Mouse (Mus musculus): Measurements from ENCODE around the gene Fbxw10. TPM values are rescaled to one million over a fixed set of nuclear protein-coding genes. Genes with fewer than 3 reads are reported as not detected.
A peak's percentile ranks its signal among the peaks of the same experiment; 100 is the strongest.

The Fbxw10 gene
- 0.03 and 0.07 TPM in 2 replicates for polyA plus RNA-seq (2015; fragmentation: Nextera tagmentation; extraction: Ambion mirVana)

- 34% methylated on average over 12 of the region's 12 CpGs for WGBS (ENCODE audit: insufficient replicate concordance)
- H3K9ac ChIP-seq: no peak within 1 kb of the TSS
- H3K36me3 ChIP-seq: no peaks in the 10 kb centered on the region
- H3K4me1 ChIP-seq (replicated peaks): peaks cover 26% of the 10 kb centered on the region
- ATAC-seq (ENCODE audit: low read depth): no peak
- H3K27ac ChIP-seq: no peak within 1 kb of the TSS
- 0 out of 2 replicates have a peak within 1 kb of the TSS, but pooled peaks have one; percentile 3 for H3K4me3 ChIP-seq (replicated peaks)
- peak within 1 kb of the TSS; percentile 10 for H3K4me2 ChIP-seq
- no peaks in the 10 kb centered on the region for H3K27me3 ChIP-seq
- no peaks in the 10 kb centered on the region for H3K9me3 ChIP-seq (replicated peaks)
- no peak for DNase-seq
Observed at GRCm38 (mm10) chr11:62846961-62847654, at the start of gene Fbxw10. Gene Fbxw10, plus strand, starts transcription at chr11:62847069.

- no peaks in the 10 kb centered on the region for H3K9me3 ChIP-seq (replicated peaks)
- H3K4me1 ChIP-seq (replicated peaks): no peaks in the 10 kb centered on the region
- H3K27ac ChIP-seq: no peak overlapping the region
- no peaks in the 10 kb centered on the region for H3K36me3 ChIP-seq
- DNase-seq: no peak
- H3K27me3 ChIP-seq: no peaks in the 10 kb centered on the region
- no peak overlapping the region for H3K4me3 ChIP-seq (replicated peaks)
- 39% methylated on average over 13 of the region's 13 CpGs for WGBS (ENCODE audit: insufficient replicate concordance)
- no peak overlapping the region for H3K9ac ChIP-seq
- no peak for ATAC-seq (ENCODE audit: low read depth)
- H3K4me2 ChIP-seq: no peak overlapping the region
Observed at GRCm38 (mm10) chr11:62804119-62804518, 42.8 kb upstream of the Fbxw10 start.

GRCm38 (mm10) chr11:62807965-62808364 lies 38.9 kb upstream of the Fbxw10 start:
- ATAC-seq (ENCODE audit: low read depth) (no peak), DNase-seq (no peak)
- Histone ChIP-seq H3K4me3 (replicated peaks) (no peak overlapping the region), H3K9ac (no peak overlapping the region), H3K27ac (no peak overlapping the region), H3K4me1 (replicated peaks) (no peaks in the 10 kb centered on the region; the same call in 1 of the 2 replicates), H3K9me3 (replicated peaks) (no peaks in the 10 kb centered on the region), H3K4me2 (no peak overlapping the region), H3K36me3 (no peaks in the 10 kb centered on the region), H3K27me3 (no peaks in the 10 kb centered on the region)
- 53% methylated on average over 2 of the region's 2 CpGs for WGBS (ENCODE audit: insufficient replicate concordance)

GRCm38 (mm10) chr11:62809201-62809600 lies 37.7 kb upstream of the Fbxw10 start:
- H3K9ac ChIP-seq: no peak overlapping the region
- no peak for DNase-seq
- no peaks in the 10 kb centered on the region; the same call in 1 of the 2 replicates for H3K4me1 ChIP-seq (replicated peaks)
- no peaks in the 10 kb centered on the region for H3K27me3 ChIP-seq
- no peak for ATAC-seq (ENCODE audit: low read depth)
- H3K4me2 ChIP-seq: no peak overlapping the region
- no peaks in the 10 kb centered on the region for H3K36me3 ChIP-seq
- WGBS (ENCODE audit: insufficient replicate concordance): 46% methylated on average over 4 of the region's 4 CpGs
- H3K27ac ChIP-seq: no peak overlapping the region
- no peak overlapping the region for H3K4me3 ChIP-seq (replicated peaks)
- no peaks in the 10 kb centered on the region for H3K9me3 ChIP-seq (replicated peaks)

GRCm38 (mm10) chr11:62812268-62812667 lies 34.6 kb upstream of the Fbxw10 start:
- Histone ChIP-seq H3K4me3 (replicated peaks) (no peak overlapping the region), H3K27me3 (no peaks in the 10 kb centered on the region), H3K36me3 (no peaks in the 10 kb centered on the region), H3K4me1 (replicated peaks) (peaks cover 2% of the 10 kb centered on the region), H3K9ac (no peak overlapping the region), H3K27ac (no peak overlapping the region), H3K4me2 (no peak overlapping the region), H3K9me3 (replicated peaks) (no peaks in the 10 kb centered on the region)
- WGBS (ENCODE audit: insufficient replicate concordance): 63% methylated on average over 6 of the region's 6 CpGs
- ATAC-seq (ENCODE audit: low read depth) (no peak), DNase-seq (no peak)

- ATAC-seq (ENCODE audit: low read depth): no peak
Observed at GRCm38 (mm10) chr11:62813497-62813896, 33.4 kb upstream of the Fbxw10 start.

GRCm38 (mm10) chr11:62813970-62814624 lies 32.8 kb upstream of the Fbxw10 start:
- H3K27ac ChIP-seq: no peak overlapping the region
- no peaks in the 10 kb centered on the region for H3K9me3 ChIP-seq (replicated peaks)
- ATAC-seq (ENCODE audit: low read depth) (no peak), DNase-seq (no peak)
- 0 out of 2 replicates have a peak, but pooled peaks cover 2% of the 10 kb centered on the region for H3K27me3 ChIP-seq
- peaks cover 3% of the 10 kb centered on the region for H3K4me1 ChIP-seq (replicated peaks)
- H3K4me3 ChIP-seq (replicated peaks): no peak overlapping the region
- 56% methylated on average over 6 of the region's 6 CpGs for WGBS (ENCODE audit: insufficient replicate concordance)
- H3K9ac ChIP-seq: no peak overlapping the region
- H3K4me2 ChIP-seq: no peak overlapping the region
- no peaks in the 10 kb centered on the region for H3K36me3 ChIP-seq

More at GRCm38 (mm10) chr11:62813497-62813896, 33.4 kb upstream of the Fbxw10 start:
- H3K4me3 ChIP-seq (replicated peaks): no peak overlapping the region
- peaks cover 2% of the 10 kb centered on the region for H3K4me1 ChIP-seq (replicated peaks)
- H3K4me2 ChIP-seq: no peak overlapping the region
- DNase-seq: no peak
- H3K27me3 ChIP-seq: no peaks in the 10 kb centered on the region
- no peak overlapping the region for H3K9ac ChIP-seq
- H3K9me3 ChIP-seq (replicated peaks): no peaks in the 10 kb centered on the region
- 29% methylated on average over 1 of the region's 1 CpGs for WGBS (ENCODE audit: insufficient replicate concordance)
- no peaks in the 10 kb centered on the region for H3K36me3 ChIP-seq
- H3K27ac ChIP-seq: no peak overlapping the region

- H3K36me3 ChIP-seq: no peaks in the 10 kb centered on the region
- no peak overlapping the region for H3K4me2 ChIP-seq
- H3K9me3 ChIP-seq (replicated peaks): no peaks in the 10 kb centered on the region
Observed at GRCm38 (mm10) chr11:62814625-62815024, 32.2 kb upstream of the Fbxw10 start.

GRCm38 (mm10) chr11:62815438-62815837 lies 31.4 kb upstream of the Fbxw10 start:
- WGBS (ENCODE audit: insufficient replicate concordance): 58% methylated on average over 1 of the region's 1 CpGs
- H3K4me1 ChIP-seq (replicated peaks): peaks cover 14% of the 10 kb centered on the region
- H3K4me3 ChIP-seq (replicated peaks): no peak overlapping the region
- no peak overlapping the region for H3K9ac ChIP-seq
- ATAC-seq (ENCODE audit: low read depth) (no peak), DNase-seq (no peak)
- H3K4me2 ChIP-seq: no peak overlapping the region
- H3K9me3 ChIP-seq (replicated peaks): no peaks in the 10 kb centered on the region
- H3K27ac ChIP-seq: no peak overlapping the region
- H3K27me3 ChIP-seq: peaks cover 4% of the 10 kb centered on the region; the same call in 1 of the 2 replicates
- no peaks in the 10 kb centered on the region for H3K36me3 ChIP-seq

More at GRCm38 (mm10) chr11:62814625-62815024, 32.2 kb upstream of the Fbxw10 start:
- no peak for ATAC-seq (ENCODE audit: low read depth)
- DNase-seq: no peak
- peaks cover 9% of the 10 kb centered on the region for H3K4me1 ChIP-seq (replicated peaks)
- no peak overlapping the region for H3K4me3 ChIP-seq (replicated peaks)
- 0 out of 2 replicates have a peak, but pooled peaks cover 3% of the 10 kb centered on the region for H3K27me3 ChIP-seq
- 27% methylated on average over 4 of the region's 4 CpGs for WGBS (ENCODE audit: insufficient replicate concordance)
- H3K27ac ChIP-seq: no peak overlapping the region
- H3K9ac ChIP-seq: no peak overlapping the region

- no peak overlapping the region for H3K4me3 ChIP-seq (replicated peaks)
- no peak overlapping the region for H3K4me2 ChIP-seq
- ATAC-seq (ENCODE audit: low read depth) (no peak), DNase-seq (no peak)
- H3K4me1 ChIP-seq (replicated peaks): peaks cover 19% of the 10 kb centered on the region
- 64% methylated on average over 6 of the region's 6 CpGs for WGBS (ENCODE audit: insufficient replicate concordance)
- H3K27ac ChIP-seq: no peak overlapping the region
- H3K9me3 ChIP-seq (replicated peaks): no peaks in the 10 kb centered on the region
- H3K9ac ChIP-seq: no peak overlapping the region
- H3K27me3 ChIP-seq: peaks cover 12% of the 10 kb centered on the region; the same call in 1 of the 2 replicates
- no peaks in the 10 kb centered on the region for H3K36me3 ChIP-seq
Observed at GRCm38 (mm10) chr11:62816591-62816990, 30.3 kb upstream of the Fbxw10 start.

GRCm38 (mm10) chr11:62819059-62819686 lies 27.7 kb upstream of the Fbxw10 start:
- Histone ChIP-seq H3K27ac (no peak overlapping the region), H3K4me1 (replicated peaks) (peaks cover 19% of the 10 kb centered on the region), H3K27me3 (peaks cover 16% of the 10 kb centered on the region; the same call in 1 of the 2 replicates), H3K9me3 (replicated peaks) (no peaks in the 10 kb centered on the region), H3K4me3 (replicated peaks) (no peak overlapping the region), H3K4me2 (no peak overlapping the region), H3K36me3 (no peaks in the 10 kb centered on the region), H3K9ac (no peak overlapping the region)
- DNase-seq (no peak), ATAC-seq (ENCODE audit: low read depth) (no peak)
- 41% methylated on average over 8 of the region's 8 CpGs for WGBS (ENCODE audit: insufficient replicate concordance)

All from liver, embryonic 13.5 days (tissue).